Mouse (Mus musculus) thymus, postnatal 4 days (tissue): ENCODE data around the gene Onecut3.

Source experiments
- DNase-seq: peaks from one replicate; pipeline ENCODE4 v3.0.0; 2021

The Onecut3 gene

GRCm38 (mm10) chr10:80494732-80495131 lies at the start of gene Onecut3:
TSS of gene Onecut3 (plus strand) at chr10:80494835.
- peak; percentile 78 for DNase-seq

GRCm38 (mm10) chr10:80445052-80445451 lies 49.6 kb upstream of the Onecut3 start:
- no peak for DNase-seq

GRCm38 (mm10) chr10:80445898-80446601 lies 48.6 kb upstream of the Onecut3 start:
- peak; percentile 91 for DNase-seq

- no peak for DNase-seq
These were observed 44.0 kb upstream of the Onecut3 start for GRCm38 (mm10) chr10:80450599-80450998.

- DNase-seq: no peak
These were observed 41.0 kb upstream of the Onecut3 start for GRCm38 (mm10) chr10:80453601-80454000.

- DNase-seq: no peak
These were observed 39.9 kb upstream of the Onecut3 start for GRCm38 (mm10) chr10:80454781-80455180.

GRCm38 (mm10) chr10:80455697-80456096 lies 38.9 kb upstream of the Onecut3 start:
- DNase-seq: no peak

GRCm38 (mm10) chr10:80459236-80459635 lies 35.4 kb upstream of the Onecut3 start:
- no peak for DNase-seq

GRCm38 (mm10) chr10:80459671-80460070 lies 35.0 kb upstream of the Onecut3 start:
- no peak for DNase-seq

GRCm38 (mm10) chr10:80460324-80460723 lies 34.3 kb upstream of the Onecut3 start:
- no peak for DNase-seq

- no peak for DNase-seq
These were observed 33.3 kb upstream of the Onecut3 start for GRCm38 (mm10) chr10:80461346-80461745.

GRCm38 (mm10) chr10:80464381-80465035 lies 30.1 kb upstream of the Onecut3 start:
- DNase-seq: no peak

GRCm38 (mm10) chr10:80465066-80465465 lies 29.6 kb upstream of the Onecut3 start:
- DNase-seq: no peak

GRCm38 (mm10) chr10:80475290-80475959 lies 19.2 kb upstream of the Onecut3 start:
- peak; percentile 93 for DNase-seq

- DNase-seq: no peak
These were observed 16.1 kb upstream of the Onecut3 start for GRCm38 (mm10) chr10:80478531-80478930.

- DNase-seq: peak; percentile 81
These were observed 13.6 kb upstream of the Onecut3 start for GRCm38 (mm10) chr10:80481002-80481401.

GRCm38 (mm10) chr10:80486862-80487379 lies 7.7 kb upstream of the Onecut3 start:
- peak; percentile 73 for DNase-seq

- DNase-seq: no peak
These were observed 4.6 kb upstream of the Onecut3 start for GRCm38 (mm10) chr10:80490051-80490450.

GRCm38 (mm10) chr10:80495901-80496300 lies 1.3 kb downstream of the Onecut3 start:
- DNase-seq: peak; percentile 50

- no peak for DNase-seq
These were observed 1.8 kb downstream of the Onecut3 start for GRCm38 (mm10) chr10:80496421-80496820.

- no peak for DNase-seq
These were observed 7.7 kb downstream of the Onecut3 start for GRCm38 (mm10) chr10:80502291-80502690.

GRCm38 (mm10) chr10:80502819-80503314 lies 8.2 kb downstream of the Onecut3 start:
- DNase-seq: no peak

- DNase-seq: no peak
These were observed 9.1 kb downstream of the Onecut3 start for GRCm38 (mm10) chr10:80503599-80504220.
